Mouse (Mus musculus) liver, postnatal 0 days (tissue): Measurements from ENCODE around the gene Mgat1.
A peak's percentile ranks its signal among the peaks of the same experiment; 100 is the strongest.

Source experiments
- CTCF ChIP-seq: sonication (generic); IDR thresholded peaks from 2 replicates; pipeline ENCODE4 v1.5.1; 2016; ENCODE audit warnings: antibody characterized with exemption, low read depth
- EP300 ChIP-seq: IDR thresholded peaks from 2 replicates; pipeline ENCODE4 v1.6.1; 2016; ENCODE audit warnings: antibody characterized with exemption, low read depth, mild to moderate bottlenecking

DNA sequence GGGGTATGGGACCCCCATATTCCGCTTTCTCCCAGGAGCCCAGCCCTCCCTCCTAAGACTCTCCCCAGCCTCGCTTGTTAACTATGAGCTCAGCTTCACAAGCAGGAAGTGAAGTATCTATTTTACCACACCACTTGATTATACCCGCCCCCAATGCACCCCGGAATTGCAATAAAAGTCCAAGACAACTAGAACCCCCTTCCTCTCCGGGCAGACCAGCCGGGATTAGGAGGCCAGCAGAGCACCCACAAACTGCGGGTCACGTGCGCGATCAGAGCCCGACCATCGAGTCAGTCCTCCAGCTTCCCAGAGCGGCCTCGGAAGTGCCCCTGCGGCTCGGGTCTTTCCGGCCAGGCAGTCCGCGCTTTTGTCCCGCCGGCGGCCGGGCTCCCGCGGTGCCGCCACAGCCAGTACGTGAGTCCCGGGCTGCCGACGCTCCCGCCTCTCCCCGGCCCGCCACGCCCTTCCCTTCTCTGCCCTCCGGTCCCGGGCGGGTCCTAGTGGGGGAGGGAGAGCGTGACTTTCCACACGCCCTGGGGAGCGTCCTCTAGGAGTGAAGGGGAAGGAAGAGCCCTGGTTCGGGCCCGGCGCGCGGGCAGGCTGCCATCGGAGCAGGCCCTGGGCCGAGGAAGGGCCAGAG lies 40.7 kb upstream of the Mgat1 start, which contains the start of gene Zfp62:
- TF ChIP-seq EP300, result 0 out of 2 replicates have a peak, but pooled peaks have one; percentile 10
- TF ChIP-seq CTCF, result no peak
